Mouse (Mus musculus): ENCODE measurements at regions not wholly inside any gene's neighbourhood (a gene's known extent, or its start where the extent isn't known, plus 50 kb on each side); places are given as distances from the start of the nearest gene placed in this dataset.

- Histone ChIP-seq H3K4me1 (ENCODE audit: control insufficient read depth, insufficient read depth, low read length) (0 out of 2 replicates have a peak, but pooled peaks cover 2% of the 10 kb centered on the region), H3K27ac (ENCODE audit: low read length) (no peak overlapping the region), H3K36me3 (ENCODE audit: control insufficient read depth, insufficient read depth, low read length) (no peaks in the 10 kb centered on the region), H3K9ac (replicated peaks; ENCODE audit: low read depth, low read length) (no peak overlapping the region), H3K4me3 (ENCODE audit: low read depth, low read length) (no peak overlapping the region), H3K9me3 (ENCODE audit: control insufficient read depth, low read depth, low read length) (no peaks in the 10 kb centered on the region), H3K4me2 (replicated peaks; ENCODE audit: low read depth, low read length) (no peak overlapping the region), H3K27me3 (ENCODE audit: control insufficient read depth, insufficient read depth, low read length) (no peaks in the 10 kb centered on the region)
- no peak for ATAC-seq (ENCODE audit: insufficient number of reproducible peaks, insufficient read depth, low FRiP score, low read depth)
- WGBS: 46% methylated on average over 3 of the region's 3 CpGs
These were observed 232.4 kb upstream of the Ttc29 start for GRCm38 (mm10) chr8:77980701-77981100.

GRCm38 (mm10) chr8:77982031-77982430 lies 231.1 kb upstream of the Ttc29 start:
- H3K27me3 ChIP-seq (ENCODE audit: control insufficient read depth, insufficient read depth, low read length): no peaks in the 10 kb centered on the region
- H3K4me3 ChIP-seq (ENCODE audit: low read depth, low read length): no peak overlapping the region
- H3K4me1 ChIP-seq (ENCODE audit: control insufficient read depth, insufficient read depth, low read length): 0 out of 2 replicates have a peak, but pooled peaks cover 2% of the 10 kb centered on the region
- H3K9ac ChIP-seq (replicated peaks; ENCODE audit: low read depth, low read length): no peak overlapping the region
- no peaks in the 10 kb centered on the region for H3K9me3 ChIP-seq (ENCODE audit: control insufficient read depth, low read depth, low read length)
- no peak for ATAC-seq (ENCODE audit: insufficient number of reproducible peaks, insufficient read depth, low FRiP score, low read depth)
- H3K4me2 ChIP-seq (replicated peaks; ENCODE audit: low read depth, low read length): no peak overlapping the region
- no peaks in the 10 kb centered on the region for H3K36me3 ChIP-seq (ENCODE audit: control insufficient read depth, insufficient read depth, low read length)
- no peak overlapping the region for H3K27ac ChIP-seq (ENCODE audit: low read length)
- 81% methylated on average over 3 of the region's 3 CpGs for WGBS

- no peak overlapping the region for H3K4me3 ChIP-seq (ENCODE audit: low read depth, low read length)
- no peaks in the 10 kb centered on the region for H3K9me3 ChIP-seq (ENCODE audit: control insufficient read depth, low read depth, low read length)
- WGBS: 33% methylated on average over 3 of the region's 3 CpGs
- H3K27ac ChIP-seq (ENCODE audit: low read length): peak overlapping the region; percentile 67
- peak; percentile 42; the same call in 1 of the 2 replicates for ATAC-seq (ENCODE audit: insufficient number of reproducible peaks, insufficient read depth, low FRiP score, low read depth)
- H3K27me3 ChIP-seq (ENCODE audit: control insufficient read depth, insufficient read depth, low read length): no peaks in the 10 kb centered on the region
- H3K4me2 ChIP-seq (replicated peaks; ENCODE audit: low read depth, low read length): no peak overlapping the region
- no peaks in the 10 kb centered on the region for H3K36me3 ChIP-seq (ENCODE audit: control insufficient read depth, insufficient read depth, low read length)
- H3K4me1 ChIP-seq (ENCODE audit: control insufficient read depth, insufficient read depth, low read length): 0 out of 2 replicates have a peak, but pooled peaks cover 3% of the 10 kb centered on the region
- no peak overlapping the region for H3K9ac ChIP-seq (replicated peaks; ENCODE audit: low read depth, low read length)
These were observed 229.6 kb upstream of the Ttc29 start for GRCm38 (mm10) chr8:77983476-77983875.

GRCm38 (mm10) chr8:77987237-77987636 lies 225.9 kb upstream of the Ttc29 start:
- Histone ChIP-seq H3K27me3 (ENCODE audit: control insufficient read depth, insufficient read depth, low read length) (no peaks in the 10 kb centered on the region), H3K9me3 (ENCODE audit: control insufficient read depth, low read depth, low read length) (no peaks in the 10 kb centered on the region)

GRCm38 (mm10) chr8:77988291-77989056 lies 224.6 kb upstream of the Ttc29 start:
- Histone ChIP-seq H3K9me3 (ENCODE audit: control insufficient read depth, low read depth, low read length) (no peaks in the 10 kb centered on the region), H3K4me1 (ENCODE audit: control insufficient read depth, insufficient read depth, low read length) (0 out of 2 replicates have a peak, but pooled peaks cover 4% of the 10 kb centered on the region), H3K4me2 (replicated peaks; ENCODE audit: low read depth, low read length) (no peak overlapping the region), H3K36me3 (ENCODE audit: control insufficient read depth, insufficient read depth, low read length) (no peaks in the 10 kb centered on the region), H3K27ac (ENCODE audit: low read length) (no peak overlapping the region), H3K4me3 (ENCODE audit: low read depth, low read length) (no peak overlapping the region), H3K27me3 (ENCODE audit: control insufficient read depth, insufficient read depth, low read length) (no peaks in the 10 kb centered on the region), H3K9ac (replicated peaks; ENCODE audit: low read depth, low read length) (no peak overlapping the region)
- no peak for ATAC-seq (ENCODE audit: insufficient number of reproducible peaks, insufficient read depth, low FRiP score, low read depth)
- 65% methylated on average over 8 of the region's 8 CpGs for WGBS

More at GRCm38 (mm10) chr8:77987237-77987636, 225.9 kb upstream of the Ttc29 start:
- Histone ChIP-seq H3K4me1 (ENCODE audit: control insufficient read depth, insufficient read depth, low read length) (0 out of 2 replicates have a peak, but pooled peaks cover 4% of the 10 kb centered on the region), H3K27ac (ENCODE audit: low read length) (no peak overlapping the region), H3K36me3 (ENCODE audit: control insufficient read depth, insufficient read depth, low read length) (no peaks in the 10 kb centered on the region), H3K4me2 (replicated peaks; ENCODE audit: low read depth, low read length) (no peak overlapping the region), H3K9ac (replicated peaks; ENCODE audit: low read depth, low read length) (no peak overlapping the region), H3K4me3 (ENCODE audit: low read depth, low read length) (no peak overlapping the region)
- ATAC-seq (ENCODE audit: insufficient number of reproducible peaks, insufficient read depth, low FRiP score, low read depth): no peak

GRCm38 (mm10) chr8:77991050-77991449 lies 222.0 kb upstream of the Ttc29 start:
- whole genome bisulfite sequencing: 34% methylated on average over 4 of the region's 4 CpGs
- Histone ChIP-seq H3K4me2 (replicated peaks; ENCODE audit: low read depth, low read length) (no peak overlapping the region), H3K9ac (replicated peaks; ENCODE audit: low read depth, low read length) (no peak overlapping the region), H3K27me3 (ENCODE audit: control insufficient read depth, insufficient read depth, low read length) (no peaks in the 10 kb centered on the region), H3K4me3 (ENCODE audit: low read depth, low read length) (no peak overlapping the region), H3K36me3 (ENCODE audit: control insufficient read depth, insufficient read depth, low read length) (no peaks in the 10 kb centered on the region), H3K4me1 (ENCODE audit: control insufficient read depth, insufficient read depth, low read length) (0 out of 2 replicates have a peak, but pooled peaks cover 4% of the 10 kb centered on the region), H3K27ac (ENCODE audit: low read length) (no peak overlapping the region), H3K9me3 (ENCODE audit: control insufficient read depth, low read depth, low read length) (no peaks in the 10 kb centered on the region)
- ATAC-seq (ENCODE audit: insufficient number of reproducible peaks, insufficient read depth, low FRiP score, low read depth): no peak

GRCm38 (mm10) chr8:78000303-78000702 lies 212.8 kb upstream of the Ttc29 start:
- Histone ChIP-seq H3K4me2 (replicated peaks; ENCODE audit: low read depth, low read length) (no peak overlapping the region), H3K4me3 (ENCODE audit: low read depth, low read length) (no peak overlapping the region), H3K9me3 (ENCODE audit: control insufficient read depth, low read depth, low read length) (no peaks in the 10 kb centered on the region), H3K36me3 (ENCODE audit: control insufficient read depth, insufficient read depth, low read length) (no peaks in the 10 kb centered on the region), H3K27ac (ENCODE audit: low read length) (no peak overlapping the region), H3K27me3 (ENCODE audit: control insufficient read depth, insufficient read depth, low read length) (no peaks in the 10 kb centered on the region), H3K4me1 (ENCODE audit: control insufficient read depth, insufficient read depth, low read length) (peaks cover 10% of the 10 kb centered on the region; the same call in 1 of the 2 replicates), H3K9ac (replicated peaks; ENCODE audit: low read depth, low read length) (no peak overlapping the region)
- 96% methylated on average over 2 of the region's 3 CpGs for WGBS
- no peak for ATAC-seq (ENCODE audit: insufficient number of reproducible peaks, insufficient read depth, low FRiP score, low read depth)

GRCm38 (mm10) chr8:78001656-78002055 lies 211.4 kb upstream of the Ttc29 start:
- H3K9me3 ChIP-seq (ENCODE audit: control insufficient read depth, low read depth, low read length): no peaks in the 10 kb centered on the region
- no peaks in the 10 kb centered on the region for H3K27me3 ChIP-seq (ENCODE audit: control insufficient read depth, insufficient read depth, low read length)
- H3K4me3 ChIP-seq (ENCODE audit: low read depth, low read length): no peak overlapping the region
- no peaks in the 10 kb centered on the region for H3K36me3 ChIP-seq (ENCODE audit: control insufficient read depth, insufficient read depth, low read length)
- WGBS: 24% methylated on average over 5 of the region's 5 CpGs
- H3K4me1 ChIP-seq (ENCODE audit: control insufficient read depth, insufficient read depth, low read length): peaks cover 10% of the 10 kb centered on the region; the same call in 1 of the 2 replicates
- no peak for ATAC-seq (ENCODE audit: insufficient number of reproducible peaks, insufficient read depth, low FRiP score, low read depth)
- H3K9ac ChIP-seq (replicated peaks; ENCODE audit: low read depth, low read length): no peak overlapping the region
- H3K27ac ChIP-seq (ENCODE audit: low read length): 0 out of 2 replicates have a peak overlapping the region, but pooled peaks have one; percentile 7
- no peak overlapping the region for H3K4me2 ChIP-seq (replicated peaks; ENCODE audit: low read depth, low read length)
